Mouse (Mus musculus): ENCODE data around the gene Efcab11.

DNA sequence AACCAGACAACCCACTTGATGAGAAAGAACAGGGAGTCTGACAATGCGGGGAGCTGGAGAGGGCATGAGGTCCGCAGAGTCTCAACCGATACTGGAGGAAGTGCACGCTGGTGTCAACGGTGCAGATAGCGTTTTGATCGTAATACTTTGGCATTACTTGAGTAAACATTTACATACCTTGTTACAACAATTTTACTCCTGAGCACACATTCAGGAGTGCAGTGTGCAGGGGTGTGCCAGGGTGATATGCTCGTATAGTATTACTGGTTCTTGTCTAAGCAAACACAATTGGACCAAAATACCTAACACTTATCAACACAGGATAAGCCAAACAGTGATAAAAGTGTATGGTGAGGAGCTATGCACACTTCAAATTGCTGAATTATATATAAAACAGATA is 69.0 kb downstream of the Efcab11 start:
- TF ChIP-seq CTCF (IDR thresholded peaks at IDR 0.05; ENCODE audit: extremely low read depth, insufficient read length, insufficient replicate concordance, low read depth, low read length) (no peak), POLR2A (IDR thresholded peaks at IDR 0.05; ENCODE audit: low read depth, low read length) (no peak)

All from small intestine, adult 2 months (tissue).